Mouse (Mus musculus): ENCODE data around the gene 4933400A11Rik.
A peak's percentile ranks its signal among the peaks of the same experiment; 100 is the strongest.

The 4933400A11Rik gene

DNA sequence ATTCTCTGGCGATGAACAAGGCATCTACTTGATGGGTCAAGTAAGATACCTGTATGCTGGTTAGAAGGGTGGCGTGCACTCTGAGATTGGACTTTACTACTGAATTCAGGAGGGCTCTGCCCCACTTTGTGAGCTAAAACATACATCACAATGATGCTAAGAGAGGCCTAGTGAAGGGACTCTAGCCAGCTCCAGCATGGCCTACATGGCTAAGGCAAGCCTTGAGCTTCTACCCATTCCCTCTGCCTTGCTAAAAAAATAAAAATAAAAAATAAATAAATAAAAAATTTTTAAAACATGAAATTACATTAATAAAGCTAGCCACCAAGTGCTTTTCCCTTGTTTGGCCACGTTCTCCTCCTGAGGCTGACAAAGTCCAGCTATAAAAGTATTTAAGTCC, at the start of gene 4933400A11Rik:
Gene 4933400A11Rik (minus strand): TSS at position 101 of the 400 bp plus-strand sequence.
- no peak for DNase-seq

DNA sequence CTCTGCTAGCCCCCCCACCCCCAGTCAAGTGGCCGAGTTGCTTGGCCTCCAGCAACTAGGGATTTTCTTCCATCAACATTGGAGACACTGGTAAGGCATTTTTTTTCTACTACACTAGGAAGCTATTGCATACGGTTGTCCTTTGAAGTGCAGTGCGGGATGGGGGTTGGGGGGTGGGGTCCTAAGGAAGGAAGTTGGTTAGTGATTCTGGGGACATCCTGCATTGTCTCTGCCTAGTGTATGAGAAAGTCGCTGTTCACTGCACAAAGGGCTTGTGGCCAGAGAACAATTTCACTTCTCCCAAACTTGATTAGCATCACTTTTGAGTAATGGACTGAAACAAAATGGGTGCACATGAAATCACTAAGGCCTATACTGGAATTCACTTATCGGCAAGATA, 48.7 kb upstream of the 4933400A11Rik start:
- no peak for DNase-seq

DNA sequence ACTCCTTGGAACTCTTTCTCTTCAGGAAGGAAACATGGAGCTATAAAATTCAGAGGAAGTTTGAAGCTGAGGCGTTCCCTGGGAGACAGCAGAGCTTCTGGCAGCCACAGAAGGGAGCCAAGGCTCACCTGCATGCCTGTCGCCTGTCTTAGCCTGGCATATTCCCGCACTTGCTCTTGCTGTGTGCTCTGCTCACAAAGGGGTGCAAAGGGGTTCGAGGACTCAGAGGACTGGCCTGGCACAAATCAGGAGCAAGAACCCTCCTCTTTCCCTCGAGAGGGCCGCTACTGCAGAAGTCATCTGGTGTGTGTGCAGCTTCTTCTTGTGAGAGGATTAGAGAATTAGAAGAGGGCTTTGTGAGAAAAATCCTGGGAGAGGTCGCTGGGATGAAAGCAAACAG, 48.3 kb upstream of the 4933400A11Rik start:
- DNase-seq, result no peak

- peak; percentile 24 for DNase-seq
Measured at GRCm38 (mm10) chrX:169826947-169827346, 47.5 kb upstream of the 4933400A11Rik start.

GRCm38 (mm10) chrX:169813673-169814072, 34.2 kb upstream of the 4933400A11Rik start:
- DNase-seq, result no peak

DNA sequence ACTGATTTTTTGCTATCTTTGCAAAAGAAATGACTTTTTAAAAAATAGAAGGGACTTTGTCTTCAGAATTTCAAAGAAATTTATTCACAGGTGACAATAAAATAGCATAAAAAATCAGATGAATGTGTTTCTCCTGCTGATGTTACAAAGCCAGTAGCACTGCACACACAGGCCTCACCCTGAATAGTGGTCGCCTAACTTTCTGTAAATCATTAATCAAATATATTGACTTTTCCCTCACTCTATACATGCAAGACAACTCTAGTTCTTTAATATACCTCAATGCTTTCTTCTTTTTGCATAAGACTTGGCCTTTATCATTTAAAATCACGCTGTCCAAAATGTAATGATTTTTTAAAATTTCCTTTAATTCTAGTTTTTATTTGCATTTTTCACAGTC, 32.3 kb upstream of the 4933400A11Rik start:
- no peak for DNase-seq

DNA sequence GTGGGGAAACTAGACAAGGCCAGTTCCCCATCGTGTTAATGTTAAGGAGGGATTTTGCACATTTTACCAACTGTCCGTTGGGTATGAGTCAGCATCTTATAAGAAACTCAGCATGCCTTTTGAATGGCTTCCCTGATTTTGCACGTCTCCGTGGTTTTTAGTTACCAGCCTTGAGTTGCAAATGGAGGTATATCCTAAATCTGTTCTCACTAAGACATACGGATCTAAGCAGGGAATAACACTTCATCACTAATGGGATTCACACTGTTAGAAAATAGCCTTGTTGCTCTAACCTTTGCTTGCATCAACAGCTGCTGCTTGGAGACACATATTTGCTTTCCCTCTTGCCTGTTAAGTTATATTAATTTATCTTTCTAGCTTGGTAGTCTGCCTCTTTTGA, 31.9 kb upstream of the 4933400A11Rik start:
- no peak for DNase-seq

DNA sequence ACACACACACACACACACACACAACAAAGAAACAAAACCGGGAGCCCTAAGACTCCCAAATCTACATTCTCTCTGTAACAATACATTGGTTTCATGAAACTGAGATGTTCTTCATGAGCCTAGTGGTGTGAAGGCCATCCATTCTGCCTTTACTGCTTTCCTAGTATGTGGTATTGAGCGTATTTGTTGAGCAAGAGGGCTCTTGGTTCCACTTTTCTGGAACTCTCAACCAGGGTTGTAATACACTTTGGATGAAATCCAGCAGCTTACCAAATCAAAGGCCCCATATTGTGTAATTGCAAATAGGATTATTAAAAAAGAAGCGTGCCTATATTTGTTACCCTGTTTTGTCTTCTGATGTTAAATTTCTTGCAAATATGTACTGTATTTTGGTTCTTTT, 28.3 kb upstream of the 4933400A11Rik start:
- DNase-seq, result no peak

GRCm38 (mm10) chrX:169805791-169806190, 26.4 kb upstream of the 4933400A11Rik start:
- no peak for DNase-seq

DNA sequence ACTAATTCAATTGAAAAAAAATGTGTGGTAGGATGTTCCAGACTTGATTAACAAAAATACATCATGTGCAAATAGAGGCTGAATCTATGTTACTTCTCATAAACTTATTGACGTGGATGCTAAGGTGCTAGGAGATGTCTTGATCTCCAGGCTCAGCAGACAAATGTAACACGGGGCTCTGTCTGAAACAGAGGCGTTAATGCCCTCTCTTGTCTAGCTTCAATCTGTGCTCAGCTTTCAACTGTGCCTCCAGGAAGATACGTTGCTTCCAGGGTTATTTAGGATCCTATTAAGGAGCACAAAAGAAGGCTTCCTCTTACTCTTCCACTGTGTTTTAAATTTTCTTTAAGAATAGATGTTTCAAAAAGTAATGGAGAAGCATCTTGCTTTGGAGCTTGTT, 20.8 kb upstream of the 4933400A11Rik start:
- no peak for DNase-seq

- DNase-seq, result peak; percentile 54
Measured at GRCm38 (mm10) chrX:169798987-169799680, 19.7 kb upstream of the 4933400A11Rik start.

DNA sequence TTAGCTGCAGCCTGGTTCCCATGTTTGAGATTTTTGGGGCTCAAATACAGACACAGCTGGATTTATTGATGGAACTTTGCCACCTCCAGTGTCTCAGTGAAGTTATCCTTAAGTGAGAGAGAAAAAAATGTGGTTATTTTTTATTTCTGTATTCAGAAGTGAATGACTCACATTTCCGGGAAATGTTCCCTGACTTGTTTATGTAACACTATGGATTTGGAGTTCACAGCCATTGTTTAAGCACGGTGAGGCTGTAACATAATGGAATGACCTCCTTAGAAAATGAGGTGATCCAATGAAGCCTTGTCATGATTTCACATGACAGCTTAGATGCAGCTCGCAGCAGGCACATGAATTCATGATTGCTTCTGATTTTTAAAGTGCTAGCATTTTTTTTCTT, 17.7 kb upstream of the 4933400A11Rik start:
- DNase-seq, result peak; percentile 6

DNA sequence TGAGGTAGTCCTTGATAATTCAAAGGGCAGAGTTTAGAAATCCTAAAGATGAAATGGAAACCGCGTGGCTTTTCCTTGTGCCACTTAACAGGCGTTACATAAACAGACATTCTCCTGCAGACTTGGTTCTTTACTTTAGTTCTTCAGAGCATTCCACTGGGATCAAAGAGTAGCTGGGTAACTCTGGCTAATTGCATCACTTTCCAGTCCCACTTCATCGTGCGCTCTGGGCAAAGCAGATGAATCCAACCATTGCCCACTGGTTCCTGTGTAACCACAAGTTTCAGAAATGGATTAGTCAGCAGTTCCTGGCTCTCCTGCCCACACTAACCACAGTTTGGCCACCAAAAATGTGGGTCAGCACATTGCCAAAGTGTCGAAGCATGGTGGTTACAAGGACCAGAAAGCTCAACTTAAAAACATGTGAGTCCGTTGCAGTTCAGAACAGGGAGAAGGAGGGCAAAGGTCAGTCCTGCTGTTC, 15.4 kb upstream of the 4933400A11Rik start:
- DNase-seq, result no peak

GRCm38 (mm10) chrX:169794421-169794820, 15.0 kb upstream of the 4933400A11Rik start:
- DNase-seq, result no peak

DNA sequence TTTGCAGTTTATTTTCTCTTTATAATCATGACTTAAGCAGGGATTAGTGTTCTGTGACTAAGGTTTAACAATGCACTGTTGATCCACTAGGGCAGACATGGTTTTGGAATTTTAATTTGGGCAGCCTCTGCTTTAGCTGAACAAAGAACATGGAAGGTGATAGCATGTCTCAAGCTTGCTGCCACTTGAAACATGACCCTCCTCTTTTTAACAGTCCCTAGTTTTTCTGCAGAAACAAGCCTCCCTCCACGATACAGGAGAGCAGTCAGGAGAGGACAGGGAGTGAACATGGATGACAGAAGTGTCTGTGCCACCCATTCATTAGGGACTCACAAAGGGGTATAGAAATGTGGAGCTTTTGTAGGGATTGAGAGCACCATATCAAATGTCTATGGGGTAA, 13.4 kb upstream of the 4933400A11Rik start:
- DNase-seq, result no peak

DNA sequence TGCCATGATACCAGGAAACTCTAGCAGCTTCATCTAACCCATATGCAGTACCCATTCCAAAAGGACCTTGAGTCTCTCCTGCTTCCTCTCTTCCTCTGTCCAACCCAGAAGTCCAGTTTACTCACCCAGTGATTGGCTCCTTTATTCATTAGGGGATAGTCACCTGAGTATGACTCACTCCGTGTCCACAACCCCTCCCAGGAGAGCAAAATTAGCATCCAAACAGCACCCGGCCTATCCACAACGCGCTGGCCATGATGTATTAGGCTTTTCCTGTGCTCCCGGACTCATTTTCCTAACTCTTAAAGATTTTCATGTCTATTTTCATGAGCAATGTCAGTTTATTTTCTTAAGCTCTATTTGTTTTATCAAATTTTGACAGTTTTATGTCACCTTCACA, 10.3 kb upstream of the 4933400A11Rik start:
- DNase-seq, result no peak

GRCm38 (mm10) chrX:169758001-169758400, 21.4 kb downstream of the 4933400A11Rik start:
- no peak for DNase-seq

GRCm38 (mm10) chrX:169735387-169735969, 44.0 kb downstream of the 4933400A11Rik start:
- DNase-seq, result no peak

All from right cerebral cortex, adult 18-20 months (tissue).